Mouse (Mus musculus) cerebellum, adult 2 months (tissue): ENCODE measurements at regions not wholly inside any gene's neighbourhood (a gene's known extent, or its start where the extent isn't known, plus 50 kb on each side); places are given as distances from the start of the nearest gene placed in this dataset.
A peak's percentile ranks its signal among the peaks of the same experiment; 100 is the strongest.

ENCODE experiments used
- DNase-seq, 2 experiments: peaks; one replicate each; pipeline ENCODE4 v3.0.0; 2021
- H3K27ac ChIP-seq: fragments of 200-500 bp; 2 replicates; pipeline ENCODE4 v1.5.1; 2012; ENCODE audit warnings: low read length, control low read depth, inconsistent platforms; ENCODE audit not compliant: insufficient read depth
- H3K27me3 ChIP-seq: fragments of 200-500 bp; 2 replicates; pipeline ENCODE4 v1.6.1; 2012; ENCODE audit warnings: inconsistent platforms, mild to moderate bottlenecking, low read length, moderate library complexity; ENCODE audit not compliant: control insufficient read depth, insufficient read depth
- H3K4me1 ChIP-seq: fragments of 200-500 bp; 2 replicates; pipeline ENCODE4 v1.6.1; 2011; ENCODE audit warnings: low read length; ENCODE audit not compliant: control insufficient read depth, insufficient read depth
- H3K4me3 ChIP-seq: fragments of 200-500 bp; replicated peaks from 2 replicates; pipeline ENCODE3; 2011; ENCODE audit warnings: mild to moderate bottlenecking, low read depth, low read length, control low read depth; ENCODE audit not compliant: insufficient read depth
- CTCF ChIP-seq: fragments of 200-500 bp; IDR thresholded peaks from 2 replicates; pipeline ENCODE4 v1.5.1; 2011; ENCODE audit warnings: low read depth, mild to moderate bottlenecking, control low read depth, low read length, moderate library complexity, borderline replicate concordance; ENCODE audit not compliant: insufficient read depth
- POLR2A ChIP-seq: fragments of 200-500 bp; IDR thresholded peaks from 2 replicates; pipeline ENCODE4 v1.6.1; 2011; ENCODE audit warnings: low read length, control low read depth, borderline replicate concordance; ENCODE audit not compliant: insufficient read depth
- WGBS: fragments of 180-500 bp; shearing (Covaris S2); methylation state at CpG from one replicate; pipeline ENCODE4 v1.1.7; 2018; 5-methylcytosine and 5-hydroxymethylcytosine counted together

DNA sequence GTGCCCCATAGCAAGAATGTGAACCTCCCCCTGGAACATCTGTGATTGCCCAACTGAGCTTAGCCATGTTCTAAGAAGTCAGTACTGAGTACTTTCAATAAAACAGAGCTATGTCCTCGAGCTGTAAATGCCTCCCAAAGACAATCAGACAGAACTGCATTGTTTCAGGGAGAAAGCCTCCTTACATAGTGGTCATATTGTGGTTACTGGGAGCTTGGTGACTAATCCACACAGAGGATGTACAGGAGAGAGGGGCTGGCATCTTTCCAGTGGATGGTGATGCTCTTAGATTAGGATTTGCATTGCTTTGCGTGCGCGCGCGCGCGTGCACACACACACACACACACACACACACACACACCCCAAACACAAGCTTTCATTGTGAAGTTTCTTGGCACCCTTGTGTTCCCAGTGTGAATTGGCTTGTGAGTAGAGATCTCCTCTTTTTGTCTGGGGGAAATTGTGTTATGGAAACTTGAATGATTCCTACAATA lies 286.3 kb downstream of the Osr1 start:
- WGBS, result 59% methylated on average over 8 of the region's 8 CpGs
- no peak for TF ChIP-seq CTCF
- no peak for TF ChIP-seq POLR2A
- Histone ChIP-seq H3K27ac (no peak overlapping the region), H3K4me3 (no peak overlapping the region), H3K27me3 (no peaks in the 10 kb centered on the region; the same call in 1 of the 2 replicates), H3K4me1 (no peaks in the 10 kb centered on the region)
- no peak for DNase-seq

DNA sequence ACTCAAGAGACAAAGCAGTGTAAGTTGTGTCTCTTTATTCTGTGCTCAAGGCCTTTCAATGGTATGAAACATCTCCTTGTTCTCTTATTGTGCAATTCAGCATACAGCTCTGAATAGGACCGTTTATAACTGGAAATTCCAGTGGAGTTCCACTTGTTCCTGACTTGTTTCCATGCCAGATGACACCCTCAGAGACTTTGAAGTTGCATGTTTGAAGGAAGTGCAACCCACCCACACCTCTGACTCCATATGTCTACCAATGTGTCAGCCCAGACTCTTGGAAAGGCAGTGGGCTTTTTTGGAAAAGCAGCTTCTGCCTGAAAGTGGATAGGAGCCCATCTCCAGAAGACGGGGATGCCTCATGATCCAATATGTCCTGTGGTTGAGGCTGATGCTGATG lies 288.1 kb downstream of the Osr1 start:
- no peaks in the 10 kb centered on the region; the same call in 1 of the 2 replicates for H3K27me3 ChIP-seq
- H3K27ac ChIP-seq, result no peak overlapping the region
- H3K4me1 ChIP-seq, result peaks cover 5% of the 10 kb centered on the region; the same call in 1 of the 2 replicates
- TF ChIP-seq POLR2A, result no peak
- no peak for TF ChIP-seq CTCF
- H3K4me3 ChIP-seq, result no peak overlapping the region
- DNase-seq, result no peak
- WGBS, result 79% methylated on average over 2 of the region's 2 CpGs

DNA sequence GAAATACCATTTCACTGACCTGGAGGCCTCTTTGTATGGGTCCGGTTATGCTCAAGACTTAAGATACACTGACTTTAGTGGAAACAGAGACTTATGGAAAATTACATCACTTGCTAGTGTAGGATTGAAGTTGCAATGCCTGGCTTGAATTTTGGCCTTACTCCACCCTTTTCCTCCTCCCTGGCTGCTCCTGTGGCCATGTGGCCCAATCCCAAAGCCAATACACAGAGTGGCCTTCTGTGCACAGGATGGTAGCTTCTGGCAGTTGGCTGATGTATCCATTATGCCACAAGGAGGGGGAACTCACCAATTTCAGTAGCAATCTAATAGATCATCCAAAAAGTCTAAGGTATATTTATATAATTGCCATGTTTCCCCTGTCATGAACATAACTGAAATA lies 292.4 kb downstream of the Osr1 start:
- peak in 1 of 2 experiments; percentile 57 for DNase-seq
- H3K27me3 ChIP-seq, result no peaks in the 10 kb centered on the region
- no peak for TF ChIP-seq POLR2A
- no peak for TF ChIP-seq CTCF
- H3K27ac ChIP-seq, result no peak overlapping the region
- H3K4me1 ChIP-seq, result peaks cover 5% of the 10 kb centered on the region; the same call in 1 of the 2 replicates
- no peak overlapping the region for H3K4me3 ChIP-seq
- 88% methylated on average over 1 of the region's 1 CpGs for WGBS

DNA sequence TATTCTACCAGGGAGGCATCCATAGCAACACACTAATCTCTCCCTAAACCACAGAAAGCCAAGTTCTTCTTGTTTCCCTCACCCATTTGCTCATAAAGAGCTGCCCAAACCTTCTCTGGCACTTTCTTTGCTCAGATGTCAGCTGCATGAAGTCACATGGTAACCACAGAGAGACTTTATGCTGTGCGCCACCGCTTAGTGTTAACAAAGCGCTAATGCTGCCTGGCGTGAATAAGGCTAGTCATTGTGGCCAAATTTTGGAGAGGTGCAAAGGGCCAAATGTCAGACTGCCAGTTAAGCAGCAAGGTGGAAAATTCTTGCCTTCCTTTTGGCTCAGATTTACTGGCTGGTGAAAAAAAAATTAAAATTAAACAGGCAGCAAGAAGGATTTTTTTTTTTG lies 302.3 kb downstream of the Osr1 start:
- 8% methylated on average over 4 of the region's 4 CpGs for WGBS
- peaks cover 6% of the 10 kb centered on the region; the same call in 1 of the 2 replicates for H3K4me1 ChIP-seq
- TF ChIP-seq CTCF (no peak), POLR2A (no peak)
- no peak overlapping the region for H3K27ac ChIP-seq
- DNase-seq, result peak; percentile 34 to 74
- H3K4me3 ChIP-seq, result no peak overlapping the region
- H3K27me3 ChIP-seq, result no peaks in the 10 kb centered on the region

DNA sequence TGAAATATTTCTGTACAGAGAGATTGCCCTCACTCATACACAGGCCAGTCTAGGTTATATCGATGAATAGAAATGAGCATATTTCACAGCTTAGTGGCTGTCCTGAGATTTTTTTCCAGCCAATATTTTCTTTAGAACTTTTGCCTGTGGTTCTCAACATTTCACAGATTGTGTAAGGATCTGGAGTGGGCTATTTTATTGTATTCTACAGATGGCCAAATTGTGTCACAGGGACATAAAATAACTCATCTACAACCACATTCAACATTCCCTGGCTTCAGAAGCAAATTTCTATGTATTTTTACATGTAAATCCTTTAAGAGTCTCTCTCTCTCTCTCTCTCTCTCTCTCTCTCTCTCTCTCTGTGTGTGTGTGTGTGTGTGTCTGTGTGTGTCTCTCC lies 303.3 kb downstream of the Osr1 start:
- no peak for DNase-seq
- H3K27ac ChIP-seq, result no peak overlapping the region
- peaks cover 6% of the 10 kb centered on the region; the same call in 1 of the 2 replicates for H3K4me1 ChIP-seq
- no peak overlapping the region for H3K4me3 ChIP-seq
- no peaks in the 10 kb centered on the region for H3K27me3 ChIP-seq
- TF ChIP-seq CTCF, result no peak
- no peak for TF ChIP-seq POLR2A
- 100% methylated on average over 1 of the region's 1 CpGs for WGBS

DNA sequence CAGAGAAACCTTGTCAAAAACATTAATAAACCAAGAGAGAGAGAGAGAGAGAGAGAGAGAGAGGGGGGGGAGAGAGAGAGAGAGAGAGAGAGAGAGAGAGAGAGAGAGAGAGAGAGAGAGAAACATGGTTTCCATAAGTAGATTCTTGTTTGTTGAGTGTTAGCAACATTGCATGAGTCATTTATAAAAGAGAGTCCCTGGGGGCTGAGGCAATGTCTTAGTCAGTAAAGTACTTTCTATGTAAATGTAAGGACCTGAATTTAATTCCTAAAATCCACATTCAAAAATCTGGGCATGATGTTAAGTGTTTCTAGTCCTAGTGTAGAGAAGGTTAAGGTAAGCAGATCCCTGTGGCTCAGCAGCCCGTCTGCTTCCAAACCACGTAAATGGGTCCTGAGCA lies 304.9 kb downstream of the Osr1 start:
- TF ChIP-seq CTCF (no peak), POLR2A (no peak)

DNA sequence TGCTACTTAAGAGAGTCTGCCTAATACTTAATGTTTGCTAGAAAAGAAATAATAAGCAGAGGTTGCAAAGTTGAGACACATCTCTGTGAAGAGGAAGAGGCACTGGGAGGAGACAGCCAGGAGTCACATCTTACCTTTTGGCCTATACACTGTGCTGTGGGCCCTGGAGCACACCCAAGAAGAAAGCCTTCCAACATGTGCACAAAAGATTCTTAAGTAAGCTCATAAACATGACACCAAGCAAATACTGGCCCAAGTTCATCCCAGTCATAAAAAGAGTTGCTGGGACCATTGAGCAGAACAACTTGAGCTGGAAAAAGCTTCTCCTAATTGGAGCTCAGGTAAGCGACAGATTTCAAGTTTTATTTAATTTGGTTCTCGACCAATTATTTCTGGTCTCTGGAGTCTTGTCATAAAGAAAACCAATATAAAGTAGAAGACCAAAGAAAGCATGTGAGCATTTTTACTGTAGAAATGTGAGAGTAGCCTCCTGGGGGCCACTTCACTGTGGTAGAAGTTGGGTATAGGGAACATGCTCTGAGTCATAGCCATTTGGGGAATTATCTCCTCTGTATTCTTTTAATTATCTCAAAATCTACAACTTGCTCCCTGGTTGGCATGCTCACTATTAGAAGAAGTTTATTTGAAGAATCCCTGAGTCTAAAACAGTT lies 312.2 kb downstream of the Osr1 start:
- Histone ChIP-seq H3K4me3 (no peak overlapping the region), H3K27me3 (no peaks in the 10 kb centered on the region), H3K4me1 (no peaks in the 10 kb centered on the region), H3K27ac (no peak overlapping the region)
- TF ChIP-seq POLR2A (no peak), CTCF (no peak)
- WGBS, result 96% methylated on average over 2 of the region's 2 CpGs
- DNase-seq, result no peak

More for the DNA sequence above, 304.9 kb downstream of the Osr1 start:
- Histone ChIP-seq H3K4me1 (peaks cover 6% of the 10 kb centered on the region; the same call in 1 of the 2 replicates), H3K4me3 (no peak overlapping the region), H3K27me3 (no peaks in the 10 kb centered on the region), H3K27ac (no peak overlapping the region)
- DNase-seq, result no peak
- WGBS, result 99% methylated on average over 2 of the region's 2 CpGs

DNA sequence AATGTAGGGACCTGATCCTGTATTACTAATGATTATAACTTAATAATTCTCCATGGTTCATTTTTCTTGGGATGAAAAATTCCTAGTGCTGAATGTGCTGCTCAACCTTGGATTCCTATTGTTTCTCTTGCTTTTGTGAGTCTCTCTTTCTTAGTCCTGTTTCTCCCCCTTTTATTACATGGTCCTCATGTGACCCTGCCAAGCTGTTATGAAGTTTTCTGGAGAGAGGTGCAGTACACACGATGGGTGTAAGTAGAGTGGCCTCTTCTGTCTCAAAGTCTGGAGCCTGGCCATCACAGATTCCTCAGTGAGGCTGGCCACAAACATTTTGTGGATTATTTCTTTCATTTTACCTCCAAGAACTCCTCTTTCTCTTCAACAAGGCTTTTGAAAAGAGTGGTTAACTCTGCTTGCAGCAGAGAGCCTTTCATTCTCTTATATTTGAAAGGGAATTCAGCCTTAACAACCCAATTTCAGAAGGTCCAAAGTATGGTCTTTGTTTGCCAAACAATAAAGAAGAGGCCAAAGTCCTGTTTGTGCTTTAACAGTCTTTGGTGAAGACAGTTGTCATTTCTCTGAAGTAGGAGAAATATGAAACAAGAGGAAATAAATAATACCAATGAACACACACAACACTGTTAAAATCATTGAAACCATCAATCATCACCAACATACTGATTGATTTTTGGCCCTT lies 313.3 kb downstream of the Osr1 start:
- WGBS, result 40% methylated on average over 1 of the region's 1 CpGs
- no peak for TF ChIP-seq POLR2A
- no peak for TF ChIP-seq CTCF
- H3K27me3 ChIP-seq, result no peaks in the 10 kb centered on the region

More for the DNA sequence above, 313.3 kb downstream of the Osr1 start:
- no peak overlapping the region for H3K4me3 ChIP-seq
- H3K27ac ChIP-seq, result no peak overlapping the region
- no peak for DNase-seq
- no peaks in the 10 kb centered on the region for H3K4me1 ChIP-seq
